Mouse (Mus musculus): ENCODE data around the gene Tprn. TPM values are rescaled to one million over a fixed set of nuclear protein-coding genes. Genes with fewer than 3 reads are reported as not detected.

Tprn gene
- total and polyA plus RNA-seq, 3 experiments = 7.0 to 19.3 (median 13.1) TPM

GRCm38 (mm10) chr2:25239766-25240165 lies 22.7 kb upstream of the Tprn start:
- H3K4me3 ChIP-seq (replicated peaks in 1 of 3; ENCODE audit: low read depth in 2 of 3, low read length in 2 of 3, poor library complexity in 1 of 3) = no peak overlapping the region
- dilution Hi-C loops (cut with MboI; ENCODE audit: extremely low pct_ligation_motif_present, extremely low pct_unique_long_range_greater_than_20kb, low sequenced_read_pairs) (no loop called here), in situ Hi-C loops (cut with MboI; ENCODE audit: low pct_ligation_motif_present, low pct_unique_long_range_greater_than_20kb, low sequenced_read_pairs) (no loop called here)
- H3K27me3 ChIP-seq (replicated peaks) = peaks cover 61% of the 10 kb centered on the region
- H3K4me2 ChIP-seq (ENCODE audit: insufficient read depth, low read depth, poor library complexity, severe bottlenecking) = no peak overlapping the region
- no peaks in the 10 kb centered on the region for H3K9me3 ChIP-seq (replicated peaks; ENCODE audit: low read length)
- H3K4me1 ChIP-seq (ENCODE audit: control insufficient read depth in 1 of 2, insufficient read depth in 2 of 2) = peaks cover 12 to 16% of the 10 kb centered on the region in 2 experiments
- no peak overlapping the region for H3K27ac ChIP-seq (ENCODE audit: insufficient read depth, low read depth)
- peaks cover 2 to 14% of the 10 kb centered on the region in 2 experiments for H3K36me3 ChIP-seq (replicated peaks in 1 of 2; ENCODE audit: control insufficient read depth in 1 of 2, insufficient read depth in 1 of 2, low read length in 1 of 2)
- H3K9ac ChIP-seq (ENCODE audit: insufficient read depth, low read depth) = no peak overlapping the region
- H3K79me2 ChIP-seq (replicated peaks; ENCODE audit: control insufficient read depth, extremely low read depth, insufficient read depth, poor library complexity, severe bottlenecking) = no peaks in the 10 kb centered on the region
- DNase-seq (ENCODE audit: extremely low read depth) = no peak
- TF ChIP-seq BHLHE40 (IDR thresholded peaks at IDR 0.05; ENCODE audit: low read depth, low read length) = no peak
- no peak for TF ChIP-seq MAFK (IDR thresholded peaks at IDR 0.05; ENCODE audit: insufficient replicate concordance, low read length)
- TF ChIP-seq UBTF (IDR thresholded peaks at IDR 0.05; ENCODE audit: low read depth, low read length) = no peak
- TF ChIP-seq POLR2A (IDR thresholded peaks at IDR 0.05; ENCODE audit: low read depth, low read length) = no peak
- no peak for TF ChIP-seq KAT2A (IDR thresholded peaks at IDR 0.05; ENCODE audit: insufficient replicate concordance, low read length)
- no peak for TF ChIP-seq ELF1 (IDR thresholded peaks at IDR 0.05; ENCODE audit: low read depth, low read length)
- no peak for TF ChIP-seq HCFC1 (IDR thresholded peaks at IDR 0.05; ENCODE audit: low read depth, low read length)
- TF ChIP-seq CTCF (conservative IDR thresholded peaks at IDR 0.05 in 1 of 2, IDR thresholded peaks at IDR 0.05 in 1 of 2; ENCODE audit: low read depth in 2 of 2, low read length in 2 of 2) = no peak
- TF ChIP-seq CHD2 (IDR thresholded peaks at IDR 0.05; ENCODE audit: low read length) = no peak
- no peak for TF ChIP-seq PAX5 (IDR thresholded peaks at IDR 0.05; ENCODE audit: low read length)

GRCm38 (mm10) chr2:25240310-25240709 lies 22.1 kb upstream of the Tprn start:
- Histone ChIP-seq H3K27ac (ENCODE audit: insufficient read depth, low read depth) (no peak overlapping the region), H3K27me3 (replicated peaks) (peaks cover 56% of the 10 kb centered on the region), H3K79me2 (replicated peaks; ENCODE audit: control insufficient read depth, extremely low read depth, insufficient read depth, poor library complexity, severe bottlenecking) (no peaks in the 10 kb centered on the region), H3K4me1 (ENCODE audit: control insufficient read depth in 1 of 2, insufficient read depth in 2 of 2) (peaks cover 12 to 16% of the 10 kb centered on the region in 2 experiments), H3K9ac (ENCODE audit: insufficient read depth, low read depth) (0 out of 2 replicates have a peak overlapping the region, but pooled peaks have one; percentile 3), H3K36me3 (replicated peaks in 1 of 2; ENCODE audit: control insufficient read depth in 1 of 2, insufficient read depth in 1 of 2, low read length in 1 of 2) (peaks cover 5 to 19% of the 10 kb centered on the region in 2 experiments), H3K9me3 (replicated peaks; ENCODE audit: low read length) (no peaks in the 10 kb centered on the region), H3K4me2 (ENCODE audit: insufficient read depth, low read depth, poor library complexity, severe bottlenecking) (peak overlapping the region; percentile 89; the same call in 1 of the 2 replicates), H3K4me3 (replicated peaks in 1 of 3; ENCODE audit: low read depth in 2 of 3, low read length in 2 of 3, poor library complexity in 1 of 3) (peak overlapping the region in 2 of 3 experiments; percentile 13 to 49)
- TF ChIP-seq CTCF (conservative IDR thresholded peaks at IDR 0.05 in 1 of 2, IDR thresholded peaks at IDR 0.05 in 1 of 2; ENCODE audit: low read depth in 2 of 2, low read length in 2 of 2) = no peak
- TF ChIP-seq SMC3 (IDR thresholded peaks at IDR 0.05; ENCODE audit: low read depth, low read length) = no peak
- no peak for TF ChIP-seq POLR2AphosphoS2 (IDR thresholded peaks at IDR 0.05; ENCODE audit: low read depth, low read length)
- TF ChIP-seq ETS1 (conservative IDR thresholded peaks at IDR 0.05; ENCODE audit: low read depth, low read length) = no peak
- TF ChIP-seq RCOR1 (conservative IDR thresholded peaks at IDR 0.05; ENCODE audit: low read depth, low read length) = no peak
- no peak for TF ChIP-seq RAD21 (IDR thresholded peaks at IDR 0.05; ENCODE audit: low read depth, low read length)
- no peak for TF ChIP-seq TCF12 (IDR thresholded peaks at IDR 0.05; ENCODE audit: low read depth, low read length)
- TF ChIP-seq EP300 (IDR thresholded peaks at IDR 0.05; ENCODE audit: low read length) = no peak
- TF ChIP-seq CHD1 (IDR thresholded peaks at IDR 0.05; ENCODE audit: low read depth, low read length) = no peak
- no peak for TF ChIP-seq MEF2A (IDR thresholded peaks at IDR 0.05; ENCODE audit: borderline replicate concordance, low read depth, low read length)
- no peak for TF ChIP-seq MAX (IDR thresholded peaks at IDR 0.05; ENCODE audit: low read length)
- TF ChIP-seq GABPA (IDR thresholded peaks at IDR 0.05; ENCODE audit: insufficient replicate concordance, low read depth, low read length) = no peak
- TF ChIP-seq E2F4 (IDR thresholded peaks at IDR 0.05; ENCODE audit: insufficient replicate concordance, low read depth, low read length) = no peak
- no peak for TF ChIP-seq TBP (conservative IDR thresholded peaks at IDR 0.05; ENCODE audit: low read depth, low read length)
- TF ChIP-seq MXI1 (IDR thresholded peaks at IDR 0.05; ENCODE audit: low read depth, low read length) = no peak
- TF ChIP-seq USF2 (conservative IDR thresholded peaks at IDR 0.05; ENCODE audit: low read depth, low read length) = no peak
- TF ChIP-seq CHD2 (IDR thresholded peaks at IDR 0.05; ENCODE audit: low read length) = no peak
- TF ChIP-seq SIN3A (IDR thresholded peaks at IDR 0.05; ENCODE audit: low read length) = no peak
- no peak for TF ChIP-seq USF1 (IDR thresholded peaks at IDR 0.05; ENCODE audit: low read depth, low read length)
- in situ Hi-C loops (cut with MboI; ENCODE audit: low pct_ligation_motif_present, low pct_unique_long_range_greater_than_20kb, low sequenced_read_pairs) = no loop called here
- no peak for DNase-seq (ENCODE audit: extremely low read depth)
- dilution Hi-C loops (cut with MboI; ENCODE audit: extremely low pct_ligation_motif_present, extremely low pct_unique_long_range_greater_than_20kb, low sequenced_read_pairs) = no loop called here
